Mouse (Mus musculus) left cerebral cortex, adult 18-20 months (tissue): ENCODE measurements around the gene Aldh3b2. TPM values are rescaled to one million over a fixed set of nuclear protein-coding genes. Genes with fewer than 3 reads are reported as not detected.
A peak's percentile ranks its signal among the peaks of the same experiment; 100 is the strongest.

Source experiments
- DNase-seq, 2 experiments: peaks; one replicate each; pipeline ENCODE4 v3.0.0; 2021 to 2022; ENCODE audit warnings: low spot score in 2 of 2, mixed read lengths in 1 of 2
- long read RNA-seq, 2 experiments: library from polyadenylated mRNA; stranded (forward); transcript quantifications; one replicate each; pipeline ENCODE4 v2.0.0; 2021
- total RNA-seq, 2 experiments: library from RNA; stranded (reverse); gene quantifications; 2 replicates each; pipeline ENCODE4 v1.2.3; 2021

Aldh3b2 gene
- 1 to 10 TPM; 1.1 to 1.3 TPM for total RNA-seq
- long read RNA-seq, experiment 1, partial matches to known transcripts, result 2 of 3 reads
- long read RNA-seq, experiment 1, other reads (novel, unspliced or antisense), result 1 of 3 reads
- long read RNA-seq, experiment 2, partial matches to known transcripts, result 2 of 2 reads
- long read RNA-seq, experiment 2, other reads (novel, unspliced or antisense), result 0 of 2 reads

DNA sequence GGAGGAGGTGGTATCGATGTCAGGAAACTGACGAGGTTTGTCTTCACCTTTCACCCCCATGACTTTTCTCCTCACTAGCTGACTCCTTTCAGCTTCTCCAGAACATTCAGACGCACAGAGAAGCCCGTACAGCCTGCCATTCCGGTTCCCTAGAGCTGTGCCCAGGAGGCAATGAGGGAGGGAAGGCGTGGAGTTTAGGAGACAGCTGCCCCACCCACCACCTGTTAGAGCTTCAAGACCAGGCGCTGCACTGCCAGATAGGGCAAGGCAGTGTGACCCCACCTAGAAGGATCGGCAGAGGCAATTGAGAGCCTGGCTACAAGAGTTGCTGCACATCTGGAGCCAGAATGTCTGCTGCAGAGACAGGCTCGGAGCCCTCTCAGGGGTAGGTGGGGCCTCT lies at the start of gene Aldh3b2:
Aldh3b2 (plus strand) TSS at position 100 of the 400 bp plus-strand sequence.
- no peak for DNase-seq

DNA sequence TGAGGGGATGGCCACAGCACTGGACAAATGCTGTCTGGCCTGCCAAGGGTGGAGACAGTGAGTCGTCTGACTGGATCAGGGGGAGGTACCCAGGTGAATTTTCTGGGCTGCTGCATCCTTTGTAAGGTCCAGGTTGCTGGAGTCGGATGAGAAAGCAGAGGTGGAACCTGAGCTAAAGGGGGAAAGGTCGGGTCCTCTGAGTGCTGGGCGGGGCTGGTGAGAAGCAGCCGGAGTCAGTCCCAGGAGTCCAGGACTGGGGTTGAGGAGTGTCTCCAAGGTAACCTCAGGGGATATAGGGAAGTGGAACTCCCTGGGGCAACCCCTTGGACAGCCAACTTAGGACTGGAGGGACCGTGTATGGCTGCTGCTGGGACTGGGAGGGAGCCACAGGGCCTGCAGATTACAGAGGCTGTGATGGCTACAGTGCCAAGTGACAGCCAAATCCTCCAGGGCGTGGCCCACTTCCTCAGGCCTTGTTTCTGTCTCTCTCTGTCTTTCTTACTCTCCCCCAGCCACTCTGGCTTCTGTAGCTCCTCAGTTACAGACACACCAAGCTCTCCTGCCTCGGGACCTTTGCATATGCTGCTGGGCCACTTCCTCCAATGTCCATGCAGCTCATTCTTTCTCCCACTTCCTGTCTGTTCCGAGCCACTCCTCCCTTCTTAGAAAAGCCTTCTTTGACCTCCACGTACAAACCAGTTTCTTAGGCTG lies 49.3 kb upstream of the Aldh3b2 start:
- no peak for DNase-seq

DNA sequence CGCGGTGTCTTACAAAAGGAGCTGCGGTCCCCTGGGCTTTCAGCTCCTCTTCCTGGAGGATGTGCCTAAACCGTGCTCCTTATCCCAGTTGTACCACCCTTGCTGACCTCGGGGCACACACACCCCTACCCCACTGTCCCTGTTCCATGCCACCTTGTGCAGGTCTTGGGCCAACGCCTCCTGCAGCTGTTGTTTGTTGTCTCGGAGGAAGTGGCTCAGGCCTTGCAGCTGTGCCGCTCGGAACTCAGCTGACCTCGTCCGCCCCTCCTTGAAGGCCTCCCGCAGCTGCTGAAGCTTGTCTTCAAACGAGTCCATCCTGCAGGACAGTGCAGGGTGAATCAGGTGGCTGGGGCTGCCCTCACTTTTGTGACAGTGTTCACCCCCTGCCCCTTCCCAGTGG lies 48.5 kb upstream of the Aldh3b2 start:
- no peak for DNase-seq

DNA sequence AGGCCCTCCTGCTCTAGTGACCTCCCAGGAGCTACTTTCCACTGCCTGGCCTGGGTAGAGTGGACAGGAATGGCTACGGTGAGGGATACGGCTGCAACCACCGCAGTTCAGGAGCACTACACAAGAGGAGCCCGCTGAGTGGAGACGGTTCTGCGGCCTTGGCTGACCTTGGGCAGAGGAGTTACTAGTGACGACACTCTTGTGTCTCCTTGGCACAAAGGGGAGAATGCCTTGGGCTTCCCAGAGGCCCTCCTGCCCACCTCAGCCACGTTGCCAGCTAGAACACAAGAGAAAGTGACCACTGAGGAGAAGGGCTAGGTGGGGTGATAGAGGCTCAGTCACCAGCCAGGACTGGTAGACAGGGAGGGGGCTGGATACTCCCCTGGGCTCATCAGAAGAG lies 47.9 kb upstream of the Aldh3b2 start:
- DNase-seq, result no peak

DNA sequence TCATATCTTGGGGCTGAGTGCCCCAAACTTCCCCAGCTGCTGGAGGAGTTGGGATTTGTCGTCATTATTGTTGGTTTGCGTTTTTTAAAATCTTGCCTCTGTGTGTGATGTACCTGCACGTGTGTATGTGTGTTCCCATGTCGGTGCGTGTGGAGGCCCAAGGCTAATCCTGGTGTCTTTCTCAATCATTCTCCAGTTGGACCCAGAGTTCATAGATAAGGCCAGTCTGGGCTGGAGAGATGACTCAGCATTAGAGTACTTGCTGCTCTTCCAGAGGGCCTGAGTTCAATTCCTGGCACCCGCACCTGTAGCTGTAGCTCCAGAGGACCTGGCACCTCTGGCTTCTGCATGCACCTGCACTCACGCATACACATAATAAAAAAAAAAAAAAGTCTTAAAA lies 47.3 kb upstream of the Aldh3b2 start:
- no peak for DNase-seq

DNA sequence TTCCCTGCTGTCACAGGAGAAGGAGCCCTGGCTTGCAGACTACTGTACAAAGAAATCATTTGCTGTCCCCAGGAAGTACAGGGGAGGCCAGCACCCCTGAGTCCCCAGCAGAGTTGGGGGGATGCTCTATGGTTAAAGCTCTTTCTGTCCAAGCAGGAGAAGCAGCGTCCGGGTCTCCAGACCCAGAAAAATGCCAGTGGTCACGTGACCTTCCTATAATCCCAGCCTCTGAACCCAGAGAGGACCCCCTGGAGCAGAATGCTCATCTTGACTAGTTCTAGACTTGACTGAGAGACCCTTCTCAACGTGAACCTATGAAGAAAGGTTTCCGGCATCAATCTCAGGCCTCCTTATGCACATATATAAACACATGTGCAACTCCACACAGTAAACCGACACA lies 46.3 kb upstream of the Aldh3b2 start:
- DNase-seq, result no peak

DNA sequence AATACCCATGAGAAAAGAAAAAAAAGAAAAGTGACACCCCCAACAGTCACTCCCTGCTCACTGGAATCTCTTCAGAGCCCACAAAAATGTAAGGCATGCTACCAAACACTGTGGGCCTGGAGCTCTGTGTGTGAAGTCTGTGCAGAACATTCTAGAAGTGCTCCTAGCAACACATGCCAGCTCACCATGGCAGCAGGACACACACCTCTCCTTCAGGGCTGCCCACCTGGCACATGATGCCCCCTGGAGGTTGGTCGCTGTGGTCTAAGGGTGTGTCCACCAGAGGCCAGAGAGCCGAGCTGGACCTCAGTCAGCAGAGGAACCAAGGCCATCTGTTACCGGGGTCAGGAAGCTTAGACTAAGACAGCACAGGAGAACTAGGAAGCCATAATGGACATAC lies 45.8 kb upstream of the Aldh3b2 start:
- DNase-seq, result no peak

DNA sequence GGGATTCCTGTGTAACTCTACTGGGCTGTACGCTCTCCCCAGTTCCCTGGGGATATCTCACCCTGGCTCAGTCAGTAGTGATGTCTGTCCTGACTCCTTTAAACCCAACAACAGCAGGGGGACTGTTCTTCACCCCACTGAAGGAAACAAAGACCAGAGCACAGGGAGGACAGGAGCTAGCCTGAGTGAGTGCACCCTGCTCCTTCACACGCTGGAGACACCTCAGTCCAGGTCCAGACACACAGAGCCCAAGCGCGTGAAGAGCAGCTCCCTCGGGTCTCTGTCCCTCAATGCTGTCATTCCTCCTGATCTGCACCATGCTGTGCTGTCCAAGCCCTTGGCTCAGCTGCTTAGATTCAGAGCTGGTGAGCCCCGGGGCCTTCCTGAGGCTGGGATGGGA lies 45.4 kb upstream of the Aldh3b2 start:
- DNase-seq, result no peak

DNA sequence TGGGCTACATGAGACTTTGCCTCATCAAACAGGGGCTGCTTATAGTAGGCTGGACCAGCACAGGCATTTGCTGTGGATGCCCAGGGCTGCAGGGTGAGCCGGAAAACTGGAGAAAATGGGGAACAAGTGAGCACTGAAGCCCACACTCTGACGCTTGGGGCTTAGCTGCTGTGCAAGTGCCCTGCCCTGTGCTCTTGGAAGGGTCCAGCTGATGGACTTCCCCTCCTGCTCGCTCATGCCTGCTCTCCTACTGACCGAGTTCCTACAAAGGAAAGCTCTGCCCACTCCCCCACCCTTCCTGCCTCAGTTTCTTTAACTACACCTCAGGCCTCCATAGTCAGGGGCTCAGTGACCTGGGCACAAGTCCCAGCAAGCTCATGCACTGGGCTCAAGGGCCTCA lies 44.1 kb upstream of the Aldh3b2 start:
- DNase-seq, result no peak

DNA sequence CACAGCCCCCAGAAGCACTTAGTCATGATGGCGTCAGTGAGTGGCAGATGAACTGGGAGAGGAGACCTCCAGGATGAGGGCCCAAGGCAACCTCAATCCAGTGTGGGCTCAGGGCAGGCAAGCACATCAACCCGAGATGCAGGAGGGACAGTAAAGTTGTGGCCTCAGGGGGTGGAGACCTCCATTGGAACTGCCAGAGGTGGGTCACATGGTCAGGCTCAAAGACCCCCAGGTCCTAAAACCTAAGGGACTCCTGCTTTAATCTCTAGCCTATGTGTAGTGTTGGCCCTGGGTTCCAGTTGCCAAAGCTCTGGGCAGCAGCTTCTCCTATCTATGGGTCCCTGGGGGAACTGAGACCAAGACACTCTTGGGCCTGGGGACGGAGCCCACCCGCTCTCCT lies 43.3 kb upstream of the Aldh3b2 start:
- DNase-seq, result no peak

DNA sequence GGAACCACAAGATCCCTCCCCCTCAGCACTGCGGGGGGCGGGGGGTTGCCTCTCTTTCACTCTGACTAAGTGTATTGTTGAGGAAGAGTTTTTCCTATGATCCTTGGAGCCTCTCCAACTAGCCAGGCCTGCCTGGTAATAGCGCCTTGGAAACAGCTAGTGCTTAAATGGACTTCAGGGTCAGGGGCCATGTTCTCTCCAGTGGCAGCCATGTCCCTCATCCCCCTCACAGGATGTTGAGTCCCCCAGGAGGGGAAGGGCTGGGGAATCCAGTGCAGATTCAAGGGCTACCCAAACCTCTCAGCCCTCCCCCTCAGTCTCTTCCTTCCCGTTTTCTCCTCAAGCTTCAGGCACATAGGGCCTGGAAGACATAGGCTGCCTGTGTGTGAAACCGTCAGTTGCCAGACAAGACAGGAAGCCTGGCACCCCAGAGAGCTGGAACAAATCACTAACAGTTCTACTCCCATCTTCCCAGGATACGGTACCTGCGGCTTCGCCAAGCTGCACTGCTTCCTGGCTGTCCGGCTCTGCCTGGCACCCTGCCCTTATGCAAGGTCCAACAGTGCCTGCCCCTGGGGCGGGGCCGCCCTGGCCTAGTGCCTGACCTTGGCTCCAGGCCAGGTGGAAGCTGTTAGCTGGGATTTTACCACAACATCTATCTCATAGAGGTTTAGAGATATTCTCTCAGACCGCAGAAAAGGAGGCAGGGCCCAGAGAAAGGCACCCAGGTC lies 42.8 kb upstream of the Aldh3b2 start, which contains the start of gene Aldh3b1:
Aldh3b1 (minus strand) TSS at position 598 of the 731 bp plus-strand sequence.
- peak; percentile 44 to 48 for DNase-seq

DNA sequence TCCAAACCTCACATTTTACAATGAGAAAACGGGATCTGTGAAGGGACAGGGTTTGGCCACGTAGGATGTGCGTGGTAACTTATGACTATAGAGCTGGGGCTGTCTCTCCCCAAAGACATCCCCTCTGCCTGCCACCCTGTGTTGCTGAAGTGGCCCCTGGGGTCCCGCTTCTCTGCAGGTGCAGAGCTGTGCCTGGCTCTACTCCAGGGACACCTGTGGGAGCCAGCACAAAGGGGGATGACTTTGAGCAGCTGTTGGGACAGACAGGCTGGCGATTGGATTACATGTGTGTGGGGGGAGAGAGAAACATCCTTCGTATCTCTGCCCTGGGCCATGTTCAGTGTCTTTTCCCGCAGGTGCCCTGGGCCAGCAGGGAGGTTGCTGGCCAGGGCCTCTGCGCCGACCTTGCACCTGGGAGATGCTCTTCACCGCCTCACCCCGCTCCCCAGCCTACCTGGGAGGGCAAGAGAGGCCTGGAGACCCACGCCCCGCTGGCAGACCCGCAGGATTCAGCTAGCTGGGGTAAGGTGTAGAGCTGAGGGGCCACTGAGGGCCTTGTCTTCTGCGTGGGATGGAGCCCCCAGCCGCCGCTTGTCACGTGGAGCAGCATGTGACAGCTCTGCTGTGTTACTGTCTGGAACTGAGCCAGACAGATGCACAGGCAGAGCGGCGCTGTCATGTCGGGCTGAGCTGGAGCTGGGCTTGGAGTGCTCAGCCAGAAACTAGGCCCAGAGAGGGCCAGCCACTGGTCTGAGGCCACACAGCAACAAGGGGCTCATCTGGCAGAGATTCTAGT lies 41.7 kb upstream of the Aldh3b2 start:
- DNase-seq, result no peak

DNA sequence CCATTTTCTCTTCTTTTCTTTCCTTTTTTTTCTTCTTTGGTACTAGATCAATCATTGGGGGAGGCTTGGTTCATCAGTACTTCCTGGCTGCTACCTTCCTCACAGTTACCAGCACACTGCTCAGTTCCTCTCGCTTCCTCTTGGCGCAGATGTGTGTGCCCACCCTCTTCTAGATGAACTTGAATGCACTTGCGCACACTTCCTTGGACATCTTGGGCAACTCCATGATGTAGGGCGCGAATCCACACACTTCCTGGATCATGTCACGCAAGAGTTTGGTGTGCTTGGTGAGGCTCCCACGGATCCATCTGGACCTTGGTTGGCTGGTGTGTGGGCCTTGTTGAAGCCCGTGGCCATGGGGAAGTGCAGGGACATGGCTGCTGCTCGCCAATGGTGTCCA lies 40.4 kb upstream of the Aldh3b2 start:
- no peak for DNase-seq

DNA sequence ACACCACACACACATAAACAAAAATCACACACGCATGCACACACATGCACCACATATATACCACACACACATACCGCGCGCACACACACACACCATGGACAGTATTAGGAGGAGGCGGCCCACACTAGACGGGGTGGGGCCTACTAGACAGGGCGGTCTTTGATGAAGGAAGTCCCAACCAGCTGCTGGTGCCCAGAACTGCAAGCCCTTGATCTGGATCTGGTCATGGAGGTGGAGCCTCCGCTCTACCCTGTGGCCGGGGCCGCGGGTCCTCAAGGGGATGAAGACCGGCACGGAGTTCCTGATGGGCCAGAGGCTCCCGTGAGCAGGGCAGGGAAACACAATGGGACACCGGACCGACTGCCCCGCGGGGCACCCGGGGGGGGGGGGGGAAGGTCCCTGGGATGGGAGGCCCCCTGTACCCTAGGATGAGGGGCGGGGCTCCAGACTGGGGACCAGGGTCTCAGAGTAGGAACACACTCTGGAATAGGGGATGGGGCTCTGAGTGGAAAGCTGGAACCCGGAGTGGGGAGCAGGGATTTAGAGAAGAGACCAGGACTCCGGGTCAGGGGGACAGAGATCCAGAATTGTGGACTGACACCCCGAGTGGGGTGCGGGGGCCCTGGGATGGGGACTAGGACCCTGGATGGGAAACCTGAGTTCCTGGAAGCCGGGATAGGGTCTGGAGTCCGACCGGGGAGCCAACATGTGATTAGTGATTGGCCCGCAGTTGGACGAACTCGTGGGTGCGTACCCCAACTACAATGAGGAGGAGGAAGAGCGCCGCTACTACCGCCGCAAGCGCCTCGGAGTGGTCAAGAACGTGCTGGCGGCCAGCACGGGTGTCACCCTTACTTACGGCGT lies 36.9 kb upstream of the Aldh3b2 start, which contains the start of gene Unc93b1:
Unc93b1 (plus strand) TSS at position 155 of the 864 bp plus-strand sequence.
- DNase-seq, result no peak

DNA sequence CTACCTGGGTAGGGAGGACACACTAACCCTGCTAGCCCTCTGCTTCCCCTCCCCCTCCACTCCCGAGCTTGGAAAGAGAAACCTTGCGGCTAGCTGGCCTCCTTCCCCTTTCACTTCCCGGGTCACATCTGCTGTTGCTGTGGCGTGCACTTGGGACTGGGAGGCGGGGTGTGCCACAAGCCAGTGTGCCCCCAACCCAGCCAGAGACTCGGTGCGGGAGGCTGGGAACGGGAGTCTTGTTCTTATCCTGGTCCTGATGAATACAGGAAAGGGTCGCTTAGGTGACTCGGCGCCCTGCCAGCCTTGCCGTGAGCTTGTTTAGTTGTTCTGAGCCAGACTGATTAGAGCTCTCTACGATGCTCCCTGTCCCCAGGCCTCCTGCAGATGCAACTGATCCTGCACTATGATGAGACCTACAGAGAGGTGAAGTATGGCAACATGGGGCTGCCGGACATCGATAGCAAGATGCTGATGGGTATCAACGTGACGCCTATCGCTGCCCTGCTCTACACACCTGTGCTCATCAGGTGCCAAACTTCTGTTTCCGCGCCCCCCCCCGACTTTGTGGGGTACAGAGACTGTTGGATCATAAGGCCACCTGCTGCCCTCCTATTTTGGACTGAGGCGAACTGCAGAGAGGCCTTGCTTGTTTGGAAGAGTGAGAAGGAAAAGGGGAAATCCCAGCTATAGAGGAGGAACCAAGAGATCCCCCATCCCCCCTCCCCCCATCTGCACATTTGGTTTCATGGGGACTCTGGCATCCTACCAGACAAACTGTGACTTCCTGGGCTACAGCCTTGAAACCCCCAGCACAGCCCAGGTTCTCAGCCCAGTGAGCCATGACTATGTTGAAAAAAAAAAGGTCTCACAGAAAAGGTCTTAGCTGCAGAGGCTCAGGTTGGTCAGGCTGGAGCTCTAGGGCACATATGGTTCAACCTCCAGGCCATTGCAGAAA lies 36.0 kb upstream of the Aldh3b2 start:
- DNase-seq, result no peak

DNA sequence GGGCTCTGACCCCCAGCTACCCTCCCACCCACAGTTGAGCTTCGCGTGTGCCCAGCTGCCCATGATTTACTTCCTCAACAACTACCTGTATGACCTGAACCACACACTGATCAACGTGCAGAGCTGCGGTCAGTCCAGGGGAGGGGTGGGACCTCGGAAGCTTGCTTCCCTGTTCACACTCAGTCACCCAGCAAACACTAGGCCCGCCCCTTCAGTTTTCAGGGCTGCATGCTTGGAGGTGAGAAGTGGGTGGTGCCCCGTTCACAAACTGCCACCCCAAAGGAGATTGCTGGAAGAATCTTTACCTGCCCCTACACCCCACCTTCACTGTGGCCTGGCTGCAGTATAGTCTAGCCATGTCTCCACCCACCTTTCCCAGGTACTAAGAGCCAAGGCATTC lies 29.8 kb upstream of the Aldh3b2 start:
- DNase-seq, result no peak

DNA sequence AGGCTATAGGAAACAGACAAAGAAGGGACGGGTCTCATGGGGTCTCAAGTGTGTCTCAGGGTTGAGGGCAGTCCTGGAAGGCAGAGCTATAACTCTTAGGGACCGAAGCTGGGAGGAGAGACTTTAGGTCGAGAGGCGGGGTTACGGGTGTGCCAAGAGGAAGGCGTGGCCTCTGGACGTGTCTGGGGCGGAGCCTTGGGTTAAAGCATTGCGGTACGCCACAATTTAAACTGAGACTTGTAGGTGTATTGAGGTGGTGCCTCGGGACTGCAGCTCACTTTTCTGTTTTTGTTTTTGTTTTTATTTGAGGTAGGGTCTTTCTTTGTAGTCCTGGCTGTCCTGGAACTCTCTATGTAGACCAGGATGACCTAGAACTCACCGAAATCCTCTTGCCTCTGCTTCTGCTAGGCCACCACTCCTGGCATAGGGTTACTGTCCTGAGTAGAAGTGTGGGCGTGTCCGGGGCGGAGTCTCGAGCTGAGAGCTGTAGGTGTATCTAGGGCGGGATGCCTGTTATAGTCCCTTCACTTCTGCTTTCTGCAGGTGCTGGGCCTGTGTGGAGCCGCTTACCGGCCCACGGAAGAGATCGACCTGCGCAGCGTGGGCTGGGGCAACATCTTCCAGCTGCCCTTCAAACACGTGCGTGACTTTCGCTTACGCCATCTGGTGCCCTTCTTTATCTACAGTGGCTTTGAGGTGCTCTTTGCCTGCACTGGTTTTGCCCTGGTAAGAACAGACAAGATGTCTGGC lies 29.0 kb upstream of the Aldh3b2 start:
- DNase-seq, result no peak

DNA sequence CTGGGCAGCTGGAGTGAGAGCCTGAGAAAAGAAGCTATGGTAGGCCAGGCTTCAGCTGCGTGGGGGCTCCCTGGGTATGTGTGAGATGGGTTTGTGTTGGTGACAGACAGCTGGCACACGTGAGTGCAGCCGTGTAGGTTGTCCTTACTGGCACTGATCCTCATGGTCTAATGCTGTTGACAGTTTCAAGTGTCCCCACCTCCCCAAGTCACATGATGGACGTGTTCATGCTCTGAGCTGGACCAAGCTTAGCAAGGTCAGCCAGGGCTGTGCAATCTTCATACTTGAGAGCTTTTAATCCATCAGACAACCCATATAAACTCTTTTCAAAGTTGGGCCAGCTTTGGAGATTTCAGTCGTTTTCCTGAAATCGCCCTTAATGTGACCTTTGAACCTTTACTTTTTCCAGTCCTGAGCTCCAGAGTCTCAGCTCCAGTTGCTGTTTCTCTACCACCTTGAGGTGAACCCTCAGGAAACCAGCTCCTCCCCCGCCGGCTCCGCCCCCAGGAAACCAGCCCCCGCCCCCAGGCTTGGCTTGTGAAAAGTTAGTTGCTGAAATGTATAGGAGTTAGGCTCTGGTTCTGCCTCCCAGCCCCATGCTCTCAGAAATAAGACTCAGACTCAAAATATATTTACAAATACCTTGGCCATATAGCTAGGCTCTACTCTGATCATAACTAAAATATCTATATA lies 26.1 kb upstream of the Aldh3b2 start:
- DNase-seq, result no peak
